Mouse (Mus musculus): ENCODE measurements around the gene Prkcz. TPM values are rescaled to one million over a fixed set of nuclear protein-coding genes. Genes with fewer than 3 reads are reported as not detected.

The Prkcz gene
- total RNA-seq, 2 experiments from 2014 or later, result 1.7 to 2.8 TPM

DNA sequence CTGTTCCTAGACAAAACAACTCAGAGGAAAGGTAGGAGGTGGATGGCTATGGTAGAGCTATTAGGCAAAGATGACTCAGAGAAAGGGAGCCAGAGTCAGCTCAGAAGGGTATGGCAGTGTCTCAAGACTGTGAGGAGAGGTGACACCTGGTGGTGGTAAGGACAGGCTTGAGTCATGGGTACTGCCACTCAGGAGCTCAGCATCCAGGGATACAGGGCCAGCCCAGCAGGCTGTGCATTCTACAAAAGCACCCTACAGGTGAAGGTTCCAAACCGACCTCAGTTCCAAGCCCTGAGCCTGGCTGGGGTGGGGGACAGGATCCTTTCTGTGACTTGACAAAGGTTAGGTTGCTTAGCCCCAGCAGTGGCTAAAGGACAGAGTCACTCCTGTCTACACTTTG is 72.6 kb downstream of the Prkcz start:
- DNase-seq, result no peak
- intact Hi-C loops (cut with DNase I), result no loop called here

GRCm38 (mm10) chr4:155287713-155288112 is 73.4 kb downstream of the Prkcz start:
- DNase-seq, result no peak
- intact Hi-C loops (cut with DNase I), result no loop called here

DNA sequence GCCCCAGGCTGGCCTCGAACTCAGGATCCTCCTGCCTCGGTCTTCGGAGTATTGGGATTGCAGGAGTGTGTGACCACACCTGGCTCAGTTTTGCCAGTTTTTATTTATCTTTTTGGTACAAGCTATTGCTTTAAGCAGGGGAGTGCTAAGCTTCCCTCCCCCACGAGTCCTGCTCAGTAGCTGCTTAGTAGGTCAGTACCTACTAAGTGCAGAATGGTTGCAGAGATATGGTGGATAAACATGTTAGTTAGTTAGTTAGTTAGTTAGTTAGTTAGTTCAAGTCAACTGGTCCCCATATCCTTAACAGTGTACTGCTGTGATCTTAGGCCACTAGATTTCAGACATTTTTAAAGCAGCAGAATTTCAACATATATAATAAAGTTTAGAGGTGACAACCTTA is 75.1 kb downstream of the Prkcz start:
- intact Hi-C loops (cut with DNase I), result no loop called here

DNA sequence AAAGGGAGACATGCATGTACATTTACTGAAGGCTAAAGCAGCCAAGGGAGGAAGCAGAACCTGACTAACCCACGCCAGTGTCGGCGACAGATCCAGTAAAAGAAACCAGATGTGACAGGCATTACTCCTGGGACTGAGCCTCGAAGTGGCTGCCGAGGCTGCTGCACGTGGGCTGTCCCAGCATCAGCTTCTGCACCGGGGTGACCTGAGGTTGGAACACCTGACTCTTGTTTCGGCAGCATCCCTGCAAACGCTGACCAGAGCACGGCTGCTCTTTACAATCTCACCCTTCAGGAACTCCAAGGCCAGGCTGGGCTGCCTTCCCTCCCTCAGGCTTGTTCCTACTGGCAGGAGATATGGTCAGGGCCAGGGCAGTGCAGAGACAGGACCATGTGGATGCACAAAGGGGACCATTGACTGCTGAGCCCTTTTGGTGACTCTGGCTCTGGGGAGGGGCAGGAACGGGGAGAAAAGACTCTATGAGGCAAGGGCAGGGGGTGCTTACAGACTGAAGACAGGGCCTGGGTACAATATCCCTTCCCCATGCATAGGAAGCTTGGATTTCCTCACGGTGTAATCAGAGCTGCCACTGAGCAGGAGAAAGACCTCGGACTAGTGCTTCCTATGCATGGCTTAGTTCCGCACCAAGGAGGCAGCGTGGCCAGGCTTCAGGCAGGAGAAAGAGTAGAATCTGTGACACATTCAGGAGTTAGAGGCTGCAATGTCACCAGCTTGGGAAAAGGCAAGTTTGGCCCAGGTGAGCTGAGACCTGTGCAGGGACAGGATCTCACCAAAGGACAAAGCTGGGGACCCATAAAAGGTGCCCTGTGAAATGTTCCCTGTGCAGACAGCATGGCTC is 76.4 kb downstream of the Prkcz start:
- no peak for DNase-seq
- intact Hi-C loops (cut with DNase I), result loop anchor here (2.0 kb wide), 1 partner anchor 16 kb away; no protein-coding TSS in a partner anchor

More for the DNA sequence above, 75.1 kb downstream of the Prkcz start:
- no peak for DNase-seq

- intact Hi-C loops (cut with DNase I), result no loop called here
- no peak for DNase-seq
Measured at GRCm38 (mm10) chr4:155283585-155283984, 77.6 kb downstream of the Prkcz start.

- DNase-seq, result peak; percentile 18 to 24
- intact Hi-C loops (cut with DNase I), result no loop called here
Measured at GRCm38 (mm10) chr4:155283001-155283503, 78.1 kb downstream of the Prkcz start.

DNA sequence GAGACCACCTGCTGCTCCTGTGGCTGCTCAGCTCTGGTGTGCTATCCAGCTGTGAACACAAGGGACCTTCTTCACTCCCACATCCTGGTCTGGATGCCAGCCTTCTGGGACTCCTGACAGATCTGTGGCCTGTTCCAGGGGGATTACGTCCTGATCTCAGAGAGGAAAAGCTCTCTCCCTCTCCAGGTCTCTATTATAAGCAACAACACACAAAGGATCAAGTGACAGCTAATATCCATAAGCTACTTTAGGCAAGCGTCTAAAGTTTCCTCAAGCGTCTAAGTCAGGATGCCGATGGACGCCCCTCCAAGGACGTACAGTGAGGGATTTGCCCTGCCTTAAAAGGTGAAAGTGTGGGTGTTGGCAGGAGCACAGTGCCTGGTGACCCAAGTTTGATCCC is 78.9 kb downstream of the Prkcz start:
- intact Hi-C loops (cut with DNase I), result no loop called here

DNA sequence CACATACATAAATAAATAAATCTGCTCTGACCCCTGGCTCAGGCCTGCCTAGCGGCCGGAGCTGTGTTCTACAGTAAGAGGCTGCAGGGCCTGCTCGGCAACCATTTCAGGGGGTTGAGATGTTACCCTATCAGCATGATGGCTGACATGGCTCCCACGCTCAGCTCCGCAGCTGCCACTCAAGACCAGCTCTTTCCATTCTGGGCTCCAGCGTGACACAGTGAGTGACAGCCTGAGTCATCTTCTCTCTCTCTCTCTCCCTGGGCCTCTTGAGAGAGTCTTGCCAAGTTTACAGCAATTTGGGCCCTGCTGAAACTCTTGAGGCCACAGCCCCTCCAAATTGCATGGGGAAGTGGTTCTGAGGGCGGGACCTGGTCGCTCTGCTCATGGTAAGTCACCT is 79.5 kb downstream of the Prkcz start:
- DNase-seq, result no peak
- intact Hi-C loops (cut with DNase I), result no loop called here

More for the DNA sequence above, 78.9 kb downstream of the Prkcz start:
- DNase-seq, result no peak

GRCm38 (mm10) chr4:155281227-155281626 is 79.9 kb downstream of the Prkcz start:
- intact Hi-C loops (cut with DNase I), result no loop called here
- DNase-seq, result no peak

GRCm38 (mm10) chr4:155280768-155281121 is 80.4 kb downstream of the Prkcz start:
- intact Hi-C loops (cut with DNase I), result no loop called here
- no peak for DNase-seq

- intact Hi-C loops (cut with DNase I), result no loop called here
- no peak for DNase-seq
Measured at GRCm38 (mm10) chr4:155279926-155280767, 81.0 kb downstream of the Prkcz start.

- intact Hi-C loops (cut with DNase I), result no loop called here
- DNase-seq, result no peak
Measured at GRCm38 (mm10) chr4:155279054-155279453, 82.1 kb downstream of the Prkcz start.

DNA sequence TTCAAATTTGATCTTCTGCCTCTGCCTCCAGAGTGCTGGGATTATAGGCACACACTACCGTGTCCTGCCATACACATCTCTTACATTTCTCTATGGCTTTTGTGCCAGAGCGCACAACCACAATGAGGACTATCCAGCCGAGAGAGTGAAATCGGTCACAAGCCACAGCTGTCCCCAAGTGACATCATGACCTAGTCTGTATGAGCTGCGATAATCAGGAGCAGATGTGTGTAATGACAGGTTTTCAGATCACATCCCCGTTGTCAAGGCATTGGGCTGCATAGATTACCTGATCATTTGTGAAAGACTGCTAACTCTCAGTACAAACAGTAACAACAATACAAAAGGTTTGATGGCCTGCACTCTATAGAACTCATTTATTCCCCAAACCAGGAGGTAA is 83.2 kb downstream of the Prkcz start:
- intact Hi-C loops (cut with DNase I), result no loop called here
- DNase-seq, result no peak

DNA sequence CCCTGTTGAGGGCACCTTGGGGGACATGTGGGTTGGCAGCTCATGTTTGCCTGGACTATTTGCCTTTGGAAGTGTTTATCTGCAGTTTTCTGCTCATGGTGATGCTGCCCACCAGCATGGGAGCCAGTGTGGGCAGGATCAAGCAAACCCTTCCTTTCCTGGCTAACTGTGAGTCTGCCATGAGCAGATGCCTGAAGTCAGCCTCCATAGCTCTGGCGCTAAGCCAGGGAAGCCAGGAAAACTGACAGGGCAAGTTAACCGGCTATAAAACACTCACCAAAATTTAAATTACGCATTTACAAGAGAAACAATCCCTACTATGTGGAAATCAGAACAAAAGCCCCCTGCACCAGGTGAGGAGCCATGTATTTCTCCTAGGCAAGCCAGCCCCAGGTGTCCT is 86.3 kb downstream of the Prkcz start:
- no peak for DNase-seq
- intact Hi-C loops (cut with DNase I), result no loop called here

- no peak for DNase-seq
- intact Hi-C loops (cut with DNase I), result no loop called here
Measured at GRCm38 (mm10) chr4:155274451-155274850, 86.7 kb downstream of the Prkcz start.

GRCm38 (mm10) chr4:155268382-155268781 is 92.8 kb downstream of the Prkcz start:
- peak; percentile 68 to 76 for DNase-seq
- intact Hi-C loops (cut with DNase I), result loop anchor here (1.0 to 10.0 kb wide), 3 partner anchors 16 to 394 kb away; no protein-coding TSS in a partner anchor

GRCm38 (mm10) chr4:155267639-155268175 is 93.5 kb downstream of the Prkcz start:
- intact Hi-C loops (cut with DNase I), result loop anchor here (1.0 to 10.0 kb wide), 3 partner anchors 17 to 393 kb away; no protein-coding TSS in a partner anchor

GRCm38 (mm10) chr4:155267047-155267543 is 94.1 kb downstream of the Prkcz start:
- DNase-seq, result no peak
- intact Hi-C loops (cut with DNase I), result loop anchor here (10.0 kb wide), 1 partner anchor 392 kb away; no protein-coding TSS in a partner anchor

More at GRCm38 (mm10) chr4:155267639-155268175, 93.5 kb downstream of the Prkcz start:
- peak in 1 of 2 experiments; percentile 14 for DNase-seq

DNA sequence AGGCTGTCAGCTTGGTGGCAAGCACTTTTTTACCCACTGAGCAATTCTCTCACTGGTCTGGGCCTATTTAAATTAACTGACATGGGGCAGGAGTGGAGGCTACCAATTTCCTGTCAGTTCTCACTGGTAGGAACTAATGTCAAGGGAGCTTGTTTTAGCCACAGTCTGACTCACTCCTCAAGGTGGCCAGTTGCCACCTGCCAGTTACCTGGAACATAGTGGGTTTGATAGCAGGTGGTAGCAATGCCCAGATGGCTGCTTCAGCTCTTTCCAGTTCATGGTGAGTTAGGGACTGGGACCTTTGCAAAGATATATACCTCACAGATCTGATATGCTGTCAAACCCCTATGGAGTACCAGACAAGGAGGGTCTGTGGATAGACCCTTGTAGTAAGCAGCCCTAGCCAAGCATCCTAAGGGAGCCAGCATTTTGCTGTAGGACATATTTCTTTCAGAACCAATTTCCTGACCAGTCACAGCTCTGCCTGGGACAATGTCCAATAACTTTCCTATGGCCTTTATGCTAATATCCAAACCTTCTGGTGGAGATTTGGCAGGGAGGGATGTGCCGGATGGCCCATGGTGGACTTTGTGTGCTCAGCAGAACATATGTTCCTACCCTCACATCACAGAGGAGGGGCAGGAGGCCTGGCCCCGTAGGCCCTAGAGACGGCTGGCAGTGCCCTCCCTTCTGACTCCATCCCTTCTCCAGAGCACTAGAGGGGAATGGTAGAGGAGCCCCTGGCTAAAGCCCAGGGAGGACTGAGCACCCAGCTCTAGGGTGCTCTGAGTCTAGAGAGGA is 96.4 kb downstream of the Prkcz start:
- intact Hi-C loops (cut with DNase I), result loop anchor here (10.0 kb wide), 1 partner anchor 390 kb away; no protein-coding TSS in a partner anchor

GRCm38 (mm10) chr4:155252253-155252652 is 108.9 kb downstream of the Prkcz start:
- DNase-seq, result no peak
- intact Hi-C loops (cut with DNase I), result loop anchor here (5.0 to 10.0 kb wide), 2 partner anchors 55 to 287 kb away; partner anchors contain the start of genes Hes5 and Pank4

More for the DNA sequence above, 96.4 kb downstream of the Prkcz start:
- no peak for DNase-seq

Data from heart, postnatal 36 days (tissue).